Mouse (Mus musculus): Measurements from ENCODE around the gene Hnrnpu.
"Not testable (repeated sequence)": the region's sequence is repeated elsewhere in the genome, so short reads cannot be mapped to it uniquely, and the experiment has no call there.

Gene Hnrnpu

GRCm38 (mm10) chr1:178337551-178338317 lies at the start of gene Hnrnpu:
TSS of gene Hnrnpu (minus strand) at chr1:178337797.
- DNase-seq, result peak; percentile 97 to 99

DNA sequence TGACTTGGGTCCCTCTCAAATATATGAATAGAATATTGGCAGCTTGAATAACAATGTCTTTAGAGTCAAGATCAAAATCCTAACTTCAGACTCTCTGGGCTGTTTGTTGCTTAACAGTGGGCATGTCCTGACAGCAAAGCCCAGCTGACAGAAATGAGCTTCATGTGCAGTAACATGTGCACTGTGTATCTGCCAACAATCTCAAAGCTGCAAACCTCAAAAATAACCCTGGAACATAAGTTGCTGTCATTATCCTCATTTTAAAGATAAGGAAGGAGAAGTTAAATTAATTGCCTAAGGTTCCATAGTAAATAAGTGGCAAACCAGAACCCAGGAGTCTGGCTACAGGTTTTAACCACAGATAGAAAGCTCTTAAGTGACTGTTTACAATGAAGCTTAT lies 44.6 kb upstream of the Hnrnpu start:
- DNase-seq, result no peak

DNA sequence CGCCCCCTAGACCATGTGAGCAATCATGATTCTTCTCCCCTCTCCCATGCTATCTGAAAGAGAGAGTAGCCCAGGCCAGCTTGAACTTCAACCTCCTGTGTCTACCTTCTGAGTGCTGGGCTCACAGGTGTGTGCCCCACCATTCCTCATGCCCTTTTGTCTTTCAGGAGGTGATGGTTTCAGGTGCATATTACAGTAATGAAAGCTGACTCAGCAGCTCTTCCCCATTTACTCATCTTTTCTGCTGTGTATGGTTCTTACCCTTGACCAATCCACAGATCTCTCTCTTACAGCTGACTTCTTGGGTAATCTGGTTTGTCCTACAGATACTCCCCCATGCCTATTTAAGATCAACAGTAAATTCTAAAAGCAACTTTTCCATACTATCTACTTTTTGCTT lies 41.6 kb upstream of the Hnrnpu start:
- DNase-seq, result no peak

GRCm38 (mm10) chr1:178378115-178378514 lies 40.5 kb upstream of the Hnrnpu start:
- DNase-seq, result no peak

GRCm38 (mm10) chr1:178376907-178377306 lies 39.3 kb upstream of the Hnrnpu start:
- no peak for DNase-seq

DNA sequence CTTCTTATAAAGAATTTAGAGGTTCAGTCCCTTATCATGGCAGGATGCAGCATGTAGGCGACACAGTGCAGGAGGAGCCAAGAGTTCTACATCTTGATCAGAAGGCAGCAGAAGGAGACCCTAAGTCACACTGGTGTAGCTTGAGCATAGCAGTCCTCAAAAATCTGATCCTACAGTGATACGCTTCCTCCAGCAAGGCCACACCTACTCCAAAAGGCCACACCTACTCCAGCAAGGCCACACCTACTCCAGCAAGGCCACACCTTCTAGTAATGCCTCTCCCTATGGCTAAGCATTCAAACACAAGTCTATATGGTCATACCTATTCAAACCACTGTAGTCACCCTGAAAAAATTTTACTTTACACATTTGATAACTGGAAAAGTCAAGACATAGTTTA lies 38.5 kb upstream of the Hnrnpu start:
- DNase-seq, result peak; percentile 20 to 33

DNA sequence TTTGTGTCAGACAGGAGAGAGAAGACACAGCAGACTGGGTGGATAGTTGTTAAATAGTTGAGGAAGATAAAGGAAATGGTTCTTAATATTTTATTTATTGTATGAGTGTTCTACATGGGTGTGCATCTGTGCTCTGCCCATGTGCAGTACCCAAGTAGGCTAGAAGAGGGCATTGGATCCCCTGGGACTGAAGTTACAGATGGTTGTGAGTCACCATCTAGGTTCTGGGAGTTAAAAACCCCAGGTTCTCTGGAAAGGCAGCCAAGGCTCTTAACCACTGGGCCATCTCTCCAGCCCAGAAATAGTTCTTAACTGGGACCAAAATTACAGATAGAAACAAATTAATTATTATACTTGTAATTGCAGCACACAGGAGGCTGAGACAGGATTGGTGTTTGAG lies 37.8 kb upstream of the Hnrnpu start:
- DNase-seq, result peak in 1 of 2 experiments; percentile 21

- DNase-seq, result no peak
Observed at GRCm38 (mm10) chr1:178372681-178373080, 35.1 kb upstream of the Hnrnpu start.

DNA sequence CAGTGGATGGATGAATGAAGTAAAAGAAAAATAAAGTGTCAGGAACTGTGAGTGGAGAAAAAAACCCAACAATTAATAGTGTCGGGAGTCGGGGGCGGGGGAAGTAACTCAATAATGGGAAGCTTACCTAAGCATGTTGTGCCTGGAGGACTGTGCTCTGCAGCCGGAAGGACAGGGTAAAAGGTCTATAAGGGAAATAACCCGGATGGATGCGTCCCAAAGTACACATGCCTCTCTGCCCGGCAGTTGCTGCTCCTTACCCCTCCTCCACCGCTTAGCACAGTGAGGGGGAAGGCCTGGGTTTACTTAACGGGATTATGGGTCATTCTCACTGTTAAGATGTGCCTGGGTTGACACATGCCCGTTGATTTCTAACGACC lies 31.7 kb upstream of the Hnrnpu start:
- DNase-seq, result peak in 1 of 2 experiments; percentile 68

- peak; percentile 92 to 93 for DNase-seq
Observed at GRCm38 (mm10) chr1:178368548-178369271, 31.1 kb upstream of the Hnrnpu start.

DNA sequence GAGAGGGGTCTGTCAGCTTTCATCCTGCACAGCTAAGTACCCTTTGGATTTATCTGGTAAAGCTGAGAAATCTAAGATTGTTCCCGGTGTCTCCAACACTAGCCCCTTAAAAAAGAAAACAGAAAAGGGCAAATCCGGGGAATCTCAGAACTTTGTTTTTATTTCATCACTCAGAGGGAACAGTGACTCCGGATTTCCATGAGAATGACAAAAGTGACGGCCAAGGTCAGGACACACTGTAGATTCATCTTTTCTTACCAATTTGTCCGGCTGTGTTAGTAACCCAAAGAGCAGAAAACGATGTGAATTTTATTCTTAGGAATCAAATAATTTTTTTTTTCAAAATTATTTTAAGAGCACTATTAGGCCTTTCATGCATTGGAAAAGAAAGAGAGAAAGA lies 30.5 kb upstream of the Hnrnpu start:
- no peak for DNase-seq

DNA sequence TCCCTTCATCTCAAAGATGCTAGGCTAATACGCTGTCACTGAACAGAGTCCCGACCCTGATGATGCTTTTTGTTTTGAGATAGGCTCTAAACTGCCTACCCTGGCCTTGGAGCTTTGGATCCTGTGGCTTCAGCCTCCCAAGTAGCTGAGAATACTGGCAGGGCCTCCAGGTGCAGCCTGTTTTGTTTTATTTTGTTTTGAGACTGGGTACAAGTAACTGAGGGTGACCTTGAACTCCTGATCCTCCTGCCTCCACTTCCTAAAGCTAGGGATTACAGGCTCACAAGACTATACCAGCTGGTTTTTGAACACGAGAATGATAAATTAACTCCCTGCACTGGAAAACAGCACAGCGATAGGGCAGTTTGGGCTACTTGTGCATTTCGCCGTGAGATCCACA lies 27.6 kb upstream of the Hnrnpu start:
- DNase-seq, result no peak

- peak; percentile 29 to 42 for DNase-seq
Observed at GRCm38 (mm10) chr1:178360702-178361101, 23.1 kb upstream of the Hnrnpu start.

DNA sequence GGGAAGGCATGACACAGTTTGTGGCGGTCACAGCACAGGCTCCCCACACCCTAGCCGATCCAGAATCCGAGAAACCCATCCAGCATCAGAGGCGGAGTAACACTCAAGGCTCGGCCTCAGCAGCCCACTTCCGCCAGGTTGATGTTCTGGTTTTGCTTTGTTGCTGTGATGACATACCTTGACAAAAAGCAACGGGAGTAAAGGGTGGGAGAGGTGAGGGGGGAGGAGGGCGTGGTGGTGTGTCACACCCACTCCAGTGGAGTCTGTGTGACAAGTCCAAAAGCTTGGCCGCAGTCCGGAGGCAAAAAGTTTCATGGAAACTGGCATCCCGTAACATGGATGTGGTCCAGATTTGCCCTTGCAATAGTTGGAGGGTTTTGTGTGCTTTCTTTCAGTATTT lies 22.7 kb upstream of the Hnrnpu start:
- no peak for DNase-seq

- DNase-seq, result no peak
Observed at GRCm38 (mm10) chr1:178357776-178358710, 20.4 kb upstream of the Hnrnpu start.

DNA sequence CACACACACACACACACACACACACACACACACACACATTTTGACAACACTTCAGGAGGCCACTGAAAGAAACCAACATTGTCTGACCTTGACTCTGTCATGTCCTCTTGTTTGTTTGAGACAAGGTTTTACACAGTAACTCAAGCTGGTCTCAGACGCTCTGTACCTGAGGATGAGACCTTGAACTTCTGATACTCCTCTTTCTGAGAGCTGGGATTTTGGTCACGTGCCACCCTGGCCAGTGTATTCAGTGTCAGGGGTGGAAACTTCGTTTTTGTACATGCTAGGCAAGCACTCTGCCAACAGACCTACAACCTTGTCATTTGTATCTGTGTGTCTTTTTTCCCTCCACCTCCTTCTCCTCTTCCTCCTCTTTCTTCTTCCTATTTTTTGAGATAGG lies 17.0 kb upstream of the Hnrnpu start:
- DNase-seq, result no peak

GRCm38 (mm10) chr1:178351643-178352042 lies 14.0 kb upstream of the Hnrnpu start:
- no peak for DNase-seq

DNA sequence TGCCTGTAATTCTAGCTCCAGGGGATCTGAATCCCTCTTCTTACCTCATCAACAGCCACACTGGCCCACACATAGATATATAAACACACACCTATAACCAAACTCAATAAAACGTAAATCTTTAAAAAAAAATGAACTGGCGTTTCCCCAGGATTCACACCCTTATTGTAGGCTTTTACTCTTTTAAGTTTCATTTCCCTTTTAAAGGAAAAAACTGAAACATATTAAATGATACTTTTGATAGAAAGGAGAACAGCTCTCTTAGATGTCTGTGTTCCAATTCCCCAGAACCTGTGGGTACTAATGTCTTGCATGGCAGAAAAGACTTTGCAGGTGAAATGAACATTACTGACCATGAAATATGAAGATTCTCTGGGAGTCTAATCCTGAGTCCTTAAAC lies 13.2 kb upstream of the Hnrnpu start:
- DNase-seq, result no peak

DNA sequence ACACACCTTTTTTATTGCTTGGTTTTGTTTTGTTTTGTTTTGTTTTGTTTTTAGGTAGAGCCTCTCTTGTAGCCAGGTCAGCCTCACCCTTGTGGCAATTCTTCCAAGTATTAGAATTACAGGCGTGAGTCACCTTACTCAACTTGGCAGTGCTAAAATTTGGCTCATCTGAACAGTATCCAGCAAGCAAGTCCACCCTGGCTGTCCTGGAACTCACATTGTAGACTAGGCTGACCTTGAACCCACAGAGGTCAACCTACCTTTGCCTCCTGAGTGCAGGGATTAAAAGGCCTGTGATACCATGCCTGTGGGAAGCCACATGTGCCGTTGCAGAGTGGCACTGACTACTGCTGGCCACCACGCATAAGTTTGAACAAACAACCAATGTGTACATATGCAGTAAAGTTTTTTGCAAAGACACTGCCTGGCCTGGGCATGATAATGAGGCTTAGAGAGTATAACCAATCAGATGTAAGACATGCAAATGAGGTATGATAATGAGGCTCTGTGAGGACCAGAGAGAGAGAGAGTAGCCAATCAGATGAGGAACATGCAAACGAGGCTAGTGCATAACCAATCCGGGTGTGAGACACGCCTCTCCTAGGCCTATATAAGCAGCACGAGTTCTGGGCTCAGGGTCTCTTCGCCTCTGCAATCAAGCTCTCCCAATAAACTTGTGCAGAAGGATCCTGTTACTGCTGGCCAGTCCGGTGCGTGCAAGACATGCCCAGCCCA lies 6.6 kb upstream of the Hnrnpu start:
- not testable (repeated sequence) for DNase-seq

- no peak for DNase-seq
Observed at GRCm38 (mm10) chr1:178342612-178343011, 5.0 kb upstream of the Hnrnpu start.

DNA sequence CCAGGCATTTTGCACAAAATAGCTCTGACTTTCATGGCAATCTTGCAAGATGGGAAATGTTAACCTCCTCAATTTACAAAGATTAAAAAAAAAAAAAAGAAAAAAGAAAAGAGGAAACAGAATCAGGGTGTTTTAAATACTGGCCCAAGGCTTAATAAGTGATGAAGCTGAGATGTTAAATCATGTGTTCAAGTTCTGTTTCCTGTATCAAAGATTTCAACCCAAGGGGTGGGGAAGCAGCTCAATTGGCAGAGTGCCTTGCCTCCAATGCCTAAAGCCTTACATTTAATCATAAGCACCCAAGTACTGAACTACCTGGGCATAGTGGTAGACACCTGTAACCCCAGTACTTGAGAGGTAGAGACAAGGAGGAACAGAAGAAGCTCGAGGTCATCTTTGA lies 4.5 kb upstream of the Hnrnpu start:
- DNase-seq, result no peak

- DNase-seq, result no peak
Observed at GRCm38 (mm10) chr1:178341435-178341834, 3.8 kb upstream of the Hnrnpu start.

GRCm38 (mm10) chr1:178340213-178340612 lies 2.6 kb upstream of the Hnrnpu start:
- DNase-seq, result no peak

All from B cell, adult 2 months (primary cell).